Mouse (Mus musculus) CH12.LX (cell line): ENCODE data around the gene Ttc6.

ENCODE experiments used
- BHLHE40 ChIP-seq: IDR thresholded peaks from 2 replicates; pipeline ENCODE4 v1.6.1; 2011; ENCODE audit warnings: mild to moderate bottlenecking, low read depth, low read length, improper control_type of control experiment
- CHD2 ChIP-seq: IDR thresholded peaks from 2 replicates; pipeline ENCODE4 v1.6.1; 2011; ENCODE audit warnings: low read length, improper control_type of control experiment
- CTCF ChIP-seq, 2 experiments: IDR thresholded peaks in 1 of 2; conservative IDR thresholded peaks in 1 of 2; 2 replicates each; pipeline ENCODE4 v1.5.1; 2011 to 2012; ENCODE audit warnings: low read depth in 2 of 2, low read length in 2 of 2, improper control_type of control experiment in 1 of 2, inconsistent platforms in 1 of 2, mild to moderate bottlenecking in 1 of 2, moderate library complexity in 1 of 2
- EP300 ChIP-seq: IDR thresholded peaks from 2 replicates; pipeline ENCODE4 v1.6.1; 2011; ENCODE audit warnings: low read length, improper control_type of control experiment
- ETS1 ChIP-seq: conservative IDR thresholded peaks from 2 replicates; pipeline ENCODE4 v1.6.1; 2012; ENCODE audit warnings: low read depth, mild to moderate bottlenecking, inconsistent platforms, low read length, improper control_type of control experiment, moderate library complexity
- KAT2A ChIP-seq: IDR thresholded peaks from 2 replicates; pipeline ENCODE4 v1.6.1; 2012; ENCODE audit warnings: low read length, improper control_type of control experiment, inconsistent platforms; ENCODE audit not compliant: insufficient replicate concordance
- MAX ChIP-seq: IDR thresholded peaks from 2 replicates; pipeline ENCODE4 v1.6.1; 2011; ENCODE audit warnings: low read length, improper control_type of control experiment
- MEF2A ChIP-seq: IDR thresholded peaks from 2 replicates; pipeline ENCODE4 v1.6.1; 2014; ENCODE audit warnings: low read depth, mild to moderate bottlenecking, inconsistent platforms, low read length, improper control_type of control experiment, borderline replicate concordance
- POLR2A ChIP-seq: IDR thresholded peaks from 2 replicates; pipeline ENCODE4 v1.6.1; 2011; ENCODE audit warnings: low read depth, mild to moderate bottlenecking, improper control_type of control experiment, low read length
- RAD21 ChIP-seq: IDR thresholded peaks from 2 replicates; pipeline ENCODE4 v1.6.1; 2011; ENCODE audit warnings: low read depth, mild to moderate bottlenecking, low read length, improper control_type of control experiment, moderate library complexity
- SMC3 ChIP-seq: IDR thresholded peaks from 2 replicates; pipeline ENCODE4 v1.6.1; 2011; ENCODE audit warnings: low read depth, low read length, improper control_type of control experiment
- USF1 ChIP-seq: IDR thresholded peaks from 2 replicates; pipeline ENCODE4 v1.6.1; 2014; ENCODE audit warnings: low read depth, mild to moderate bottlenecking, inconsistent platforms, low read length, improper control_type of control experiment
- ZNF384 ChIP-seq: IDR thresholded peaks from 2 replicates; pipeline ENCODE4 v1.6.1; 2012; ENCODE audit warnings: low read depth, low read length, improper control_type of control experiment, inconsistent platforms

DNA sequence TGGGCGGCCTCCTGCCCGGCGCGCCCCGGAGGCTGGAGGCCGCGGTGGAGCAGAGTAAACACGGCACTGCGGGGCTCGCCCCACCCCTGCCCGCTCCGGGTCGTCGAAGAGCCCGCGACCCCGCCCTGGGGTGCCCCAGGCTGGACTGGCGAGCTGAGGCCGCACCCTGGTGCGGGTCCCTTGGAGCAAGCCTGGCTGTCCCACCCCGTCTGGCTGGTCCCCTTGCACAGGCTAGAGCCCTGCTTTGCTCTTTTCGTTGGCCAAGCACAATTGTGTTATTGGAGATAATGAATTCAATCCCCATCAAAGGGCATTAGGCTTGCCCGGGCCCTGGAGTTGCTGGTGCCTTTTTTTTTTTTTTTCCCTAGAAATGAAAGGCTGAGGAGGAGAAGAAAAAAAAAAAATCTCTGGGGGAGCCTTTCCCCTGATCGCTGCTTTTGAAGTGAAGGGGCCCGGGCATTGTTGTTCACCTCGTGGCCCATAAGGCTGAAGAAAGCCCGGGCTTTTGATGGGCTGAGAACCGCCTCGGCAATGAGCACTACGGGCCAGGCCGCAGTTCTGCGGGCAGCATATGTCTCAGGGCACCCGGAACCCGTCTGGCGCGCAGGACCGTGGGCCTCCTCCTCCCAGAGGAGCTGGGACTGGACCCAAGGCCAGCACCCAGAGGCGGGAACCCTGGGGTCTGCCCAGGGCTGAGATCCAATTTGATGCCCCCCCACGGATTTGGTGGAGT, 28.9 kb upstream of the Ttc6 start:
- no peak for TF ChIP-seq CTCF (conservative IDR thresholded peaks at IDR 0.05 in 1 of 2, IDR thresholded peaks at IDR 0.05 in 1 of 2; ENCODE audit: low read depth in 2 of 2, low read length in 2 of 2)
- TF ChIP-seq EP300: no peak
- no peak for TF ChIP-seq POLR2A
- TF ChIP-seq RAD21: no peak
- TF ChIP-seq ZNF384: no peak
- TF ChIP-seq CHD2: no peak
- no peak for TF ChIP-seq KAT2A
- TF ChIP-seq MAX: no peak
- no peak for TF ChIP-seq MEF2A
- TF ChIP-seq ETS1: no peak
- no peak for TF ChIP-seq USF1
- no peak for TF ChIP-seq BHLHE40
- TF ChIP-seq SMC3: no peak
